1 mouse cellular context compared by ENCODE assay signal in genomic region chr11:115604304-115604696, GRCm38 (mm10).
TF ChIP-seq lines count a peak whose summit lies in the region.

No protein-coding gene starts in this region.

TF ChIP-seq in CH12.LX, 34 proteins besides CTCF, POLR2A, EP300 and RAD21 (continued from another document):
- peak; percentile 2; the same call in 1 of the 2 replicates for TF ChIP-seq UBTF (IDR thresholded peaks at IDR 0.05; ENCODE audit: low read depth, low read length)
- TF ChIP-seq PAX5 (IDR thresholded peaks at IDR 0.05; ENCODE audit: low read length), result no peak
- no peak for TF ChIP-seq TCF12 (IDR thresholded peaks at IDR 0.05; ENCODE audit: low read depth, low read length)
- TF ChIP-seq USF1 (IDR thresholded peaks at IDR 0.05; ENCODE audit: low read depth, low read length), result no peak
